In the genomic region with DNA sequence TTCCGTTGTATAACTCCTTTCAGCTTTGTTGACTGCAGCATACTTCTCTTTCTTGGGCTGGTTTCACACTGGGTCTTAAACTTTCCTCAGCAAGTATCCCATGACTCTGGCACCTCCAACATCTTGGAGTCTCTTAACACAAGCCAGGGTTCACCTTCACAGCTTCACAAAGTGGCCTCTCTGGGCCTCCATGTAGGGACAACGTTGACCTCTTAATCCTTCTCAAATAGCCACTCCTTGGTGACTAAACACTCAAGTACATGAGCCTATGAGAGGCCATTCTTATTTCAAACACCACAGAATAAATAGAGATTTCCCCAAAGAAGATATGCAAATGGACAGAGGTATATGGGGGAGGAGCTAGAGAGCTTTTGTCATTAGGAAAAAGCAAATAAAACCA, we compare ENCODE assay signal across 25 mouse cellular contexts.
"Had no signal": no experiment of that assay in that cellular context is flagged by ENCODE, and none has a peak within 500 bp of the region (broad histone marks: within the 10 kb centered on the region; RNA-seq: fewer than 3 reads in every experiment).

No protein-coding gene starts in this region.

- H3K27me3 ChIP-seq: heart, embryonic 13.5 days; heart, embryonic 15.5 days; hindbrain, embryonic 12.5 days; intestine, embryonic 15.5 days; limb, embryonic 13.5 days had no signal

- H3K4me2 ChIP-seq: heart, embryonic 11.5 days; heart, embryonic 13.5 days; heart, embryonic 15.5 days; hindbrain, embryonic 12.5 days; hindbrain, embryonic 14.5 days; intestine, embryonic 15.5 days; limb, embryonic 13.5 days had no signal

- ATAC-seq: forebrain, postnatal 0 days; hindbrain, embryonic 16.5 days; inflammation-experienced regulatory T-cells, adult 6 months; intestine, embryonic 15.5 days; intestine, postnatal 0 days had no signal

- H3K4me1 ChIP-seq: heart, embryonic 13.5 days; heart, embryonic 15.5 days; hindbrain, embryonic 12.5 days; intestine, embryonic 15.5 days had no signal

- DNase-seq: forebrain, postnatal 0 days; gastrocnemius, postnatal 14 days; gastrocnemius, postnatal 36 days; heart, adult 11 months; heart, adult 2 months; heart, postnatal 14 days; heart, postnatal 36 days; kidney, adult 18-20 months; kidney, adult 8-10 months; kidney, postnatal 10 days; kidney, postnatal 25 days; kidney, postnatal 4 days; layer of hippocampus, postnatal 36 days; left cerebral cortex, postnatal 4 days had no signal

- H3K9ac ChIP-seq: forebrain, postnatal 0 days; heart, embryonic 13.5 days; heart, embryonic 15.5 days; hindbrain, embryonic 12.5 days; hindbrain, embryonic 14.5 days; intestine, embryonic 15.5 days; limb, embryonic 13.5 days had no signal

- H3K4me3 ChIP-seq: heart, adult 2 months; heart, embryonic 13.5 days; heart, embryonic 15.5 days; hindbrain, embryonic 12.5 days; intestine, embryonic 15.5 days; layer of hippocampus, adult 2 months; limb, embryonic 13.5 days had no signal

- H3K36me3 ChIP-seq: heart, embryonic 13.5 days; heart, embryonic 15.5 days; hindbrain, embryonic 12.5 days; intestine, embryonic 15.5 days; limb, embryonic 13.5 days had no signal

- H3K27ac ChIP-seq: heart, adult 2 months; heart, embryonic 13.5 days; heart, embryonic 15.5 days; hindbrain, embryonic 12.5 days; hindbrain, embryonic 14.5 days; intestine, embryonic 15.5 days; layer of hippocampus, adult 2 months; limb, embryonic 13.5 days had no signal

- H3K9me3 ChIP-seq: heart, embryonic 13.5 days; heart, embryonic 15.5 days; hindbrain, embryonic 12.5 days; intestine, embryonic 15.5 days; limb, embryonic 13.5 days had no signal
